8 mouse cellular contexts compared by ENCODE assay signal in the genomic region with DNA sequence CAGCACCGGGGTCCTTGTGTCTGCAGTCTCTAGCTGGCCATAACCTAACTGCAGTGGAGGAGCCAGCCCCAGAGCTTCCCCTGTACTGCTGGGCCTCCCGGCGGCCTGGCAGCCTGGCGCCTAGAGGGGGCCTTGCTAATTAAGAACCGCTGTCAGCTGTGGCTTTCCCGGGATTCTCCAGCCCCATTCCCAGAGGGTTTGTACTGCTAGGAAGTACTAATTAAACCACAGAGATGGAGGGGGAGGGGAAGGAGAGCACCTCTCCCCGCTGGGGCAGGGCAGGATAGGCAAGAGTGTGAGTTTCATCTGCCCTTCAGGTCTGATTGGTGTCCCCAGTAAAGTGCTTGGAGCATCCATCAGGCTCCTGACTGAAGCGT. TPM values are rescaled to one million over a fixed set of nuclear protein-coding genes. Genes with fewer than 3 reads are reported as not detected.
DNase-seq lines count a peak whose midpoint lies in the region; ATAC-seq lines count a peak whose summit lies in the region.

No protein-coding gene starts in this region.

- H3K27me3 ChIP-seq in lung, embryonic 15.5 days, result no peaks in the 10 kb centered on the region
- no peaks in the 10 kb centered on the region for H3K27me3 ChIP-seq in embryonic facial prominence, embryonic 13.5 days
- no peaks in the 10 kb centered on the region for H3K27me3 ChIP-seq in limb, embryonic 11.5 days (ENCODE audit: control insufficient read depth, insufficient read depth, low read length)

- ATAC-seq in lung, embryonic 15.5 days (ENCODE audit: borderline replicate concordance, extremely low read depth, low FRiP score, low TSS enrichment), result no peak
- peak; percentile 10; the same call in 1 of the 2 replicates for ATAC-seq in embryonic facial prominence, embryonic 13.5 days (ENCODE audit: insufficient number of reproducible peaks, insufficient read depth, low FRiP score, low TSS enrichment, low read depth)
- ATAC-seq in limb, embryonic 11.5 days (ENCODE audit: insufficient number of reproducible peaks, low FRiP score, low TSS enrichment, low read depth), result no peak

- no peak overlapping the region for H3K9ac ChIP-seq in lung, embryonic 15.5 days
- H3K9ac ChIP-seq in embryonic facial prominence, embryonic 13.5 days, result peak overlapping the region; percentile 36; the same call in 1 of the 2 replicates
- H3K9ac ChIP-seq in limb, embryonic 11.5 days (ENCODE audit: low read length), result no peak overlapping the region

- peak overlapping the region; percentile 34 for H3K4me2 ChIP-seq in lung, embryonic 15.5 days
- peak overlapping the region; percentile 37 for H3K4me2 ChIP-seq in embryonic facial prominence, embryonic 13.5 days
- H3K4me2 ChIP-seq in limb, embryonic 11.5 days (ENCODE audit: low read depth, severe bottlenecking), result no peak overlapping the region

- H3K4me3 ChIP-seq in lung, embryonic 15.5 days, result no peak overlapping the region
- no peak overlapping the region for H3K4me3 ChIP-seq in embryonic facial prominence, embryonic 13.5 days
- H3K4me3 ChIP-seq in limb, embryonic 11.5 days (ENCODE audit: low read depth, low read length), result no peak overlapping the region

- H3K36me3 ChIP-seq in lung, embryonic 15.5 days, result peaks cover 29% of the 10 kb centered on the region
- peaks cover 40% of the 10 kb centered on the region for H3K36me3 ChIP-seq in embryonic facial prominence, embryonic 13.5 days
- H3K36me3 ChIP-seq in limb, embryonic 11.5 days (ENCODE audit: control insufficient read depth, insufficient read depth, low read length), result peaks cover 19% of the 10 kb centered on the region

- peaks cover 51% of the 10 kb centered on the region for H3K4me1 ChIP-seq in lung, embryonic 15.5 days
- H3K4me1 ChIP-seq in embryonic facial prominence, embryonic 13.5 days, result peaks cover 86% of the 10 kb centered on the region
- peaks cover 65% of the 10 kb centered on the region for H3K4me1 ChIP-seq in limb, embryonic 11.5 days (ENCODE audit: control insufficient read depth, insufficient read depth, low read length)

- H3K9me3 ChIP-seq in lung, embryonic 15.5 days, result no peaks in the 10 kb centered on the region
- no peaks in the 10 kb centered on the region for H3K9me3 ChIP-seq in embryonic facial prominence, embryonic 13.5 days
- H3K9me3 ChIP-seq in limb, embryonic 11.5 days (ENCODE audit: control insufficient read depth, low read length), result no peaks in the 10 kb centered on the region

- H3K27ac ChIP-seq in lung, embryonic 15.5 days, result peak overlapping the region; percentile 88
- H3K27ac ChIP-seq in embryonic facial prominence, embryonic 13.5 days, result peak overlapping the region; percentile 86
- peak overlapping the region; percentile 53 for H3K27ac ChIP-seq in limb, embryonic 11.5 days (replicated peaks; ENCODE audit: low read depth, low read length)

- no peak for DNase-seq in lung, adult 18-20 months
- DNase-seq in limb, embryonic 11.5 days (ENCODE audit: low spot score), result peak; percentile 74
- DNase-seq in retina, postnatal 1 day, result peak; percentile 84
- no peak for DNase-seq in urinary bladder, postnatal 36 days (ENCODE audit: low spot score in 2 of 2)
- DNase-seq in cerebellum, postnatal 10 days, result no peak
- DNase-seq in gastrocnemius, adult 18-20 months (ENCODE audit: low spot score), result no peak

- WGBS in lung, embryonic 15.5 days, result 22% methylated on average over 8 of the region's 8 CpGs
- WGBS in embryonic facial prominence, embryonic 13.5 days, result 3% methylated on average over 8 of the region's 8 CpGs
- WGBS in limb, embryonic 11.5 days, result 2% methylated on average over 8 of the region's 8 CpGs

RNA-seq across cellular contexts. Expression of gene Gins2, which starts 25.8 kb away (rescaled TPM):
- polyA plus RNA-seq in lung, embryonic 15.5 days (2015; fragmentation: Nextera tagmentation; extraction: Ambion mirVana), result 117 and 124 TPM in 2 replicates
- 98.6 and 111 TPM in 2 replicates for polyA plus RNA-seq in embryonic facial prominence, embryonic 13.5 days (2015; fragmentation: Nextera tagmentation; extraction: Ambion mirVana)
- polyA plus RNA-seq in limb, embryonic 11.5 days (2014; fragmentation: Nextera tagmentation; extraction: Ambion mirVana), result 130 and 132 TPM in 2 replicates
- total RNA-seq in gastrocnemius, adult 18-20 months (2021), result under 1 TPM in 1 of 2 experiments, not detected in 1; 0.80 TPM

Comparison
In these comparisons a context has a peak if more than half of its experiments do, and no peak if none do; other contexts are left out.
1. DNase-seq: peak in limb, embryonic 11.5 days (single experiment) and retina, postnatal 1 day (single experiment); none in lung, adult 18-20 months (0 of 2), urinary bladder, postnatal 36 days (0 of 2), cerebellum, postnatal 10 days (0 of 2) and gastrocnemius, adult 18-20 months (single experiment).
2. Peak in every context shown above with its lines, with median percentiles within 50 percentile points of each other: H3K27ac ChIP-seq.